Mouse (Mus musculus): Measurements from ENCODE around the gene Nup160.

- TF ChIP-seq POLR2A (IDR thresholded peaks at IDR 0.05; ENCODE audit: insufficient read depth, low read length) (no peak), CTCF (IDR thresholded peaks at IDR 0.05; ENCODE audit: low read depth, low read length) (no peak), EP300 (IDR thresholded peaks at IDR 0.05; ENCODE audit: insufficient read depth, low read depth, low read length) (no peak)
Measured at GRCm38 (mm10) chr2:90631938-90632733, 44.9 kb upstream of the Nup160 start.

Measured in ES-Bruce4 (cell line).